Mouse (Mus musculus): Measurements from ENCODE around the gene Trpc1. TPM values are rescaled to one million over a fixed set of nuclear protein-coding genes. Genes with fewer than 3 reads are reported as not detected.

The Trpc1 gene
- total RNA-seq, 1 experiment: 2.5 TPM

- no peak for DNase-seq (ENCODE audit: low read depth, low spot score)
Observed at GRCm38 (mm10) chr9:95676021-95676420, 74.2 kb downstream of the Trpc1 start.

DNA sequence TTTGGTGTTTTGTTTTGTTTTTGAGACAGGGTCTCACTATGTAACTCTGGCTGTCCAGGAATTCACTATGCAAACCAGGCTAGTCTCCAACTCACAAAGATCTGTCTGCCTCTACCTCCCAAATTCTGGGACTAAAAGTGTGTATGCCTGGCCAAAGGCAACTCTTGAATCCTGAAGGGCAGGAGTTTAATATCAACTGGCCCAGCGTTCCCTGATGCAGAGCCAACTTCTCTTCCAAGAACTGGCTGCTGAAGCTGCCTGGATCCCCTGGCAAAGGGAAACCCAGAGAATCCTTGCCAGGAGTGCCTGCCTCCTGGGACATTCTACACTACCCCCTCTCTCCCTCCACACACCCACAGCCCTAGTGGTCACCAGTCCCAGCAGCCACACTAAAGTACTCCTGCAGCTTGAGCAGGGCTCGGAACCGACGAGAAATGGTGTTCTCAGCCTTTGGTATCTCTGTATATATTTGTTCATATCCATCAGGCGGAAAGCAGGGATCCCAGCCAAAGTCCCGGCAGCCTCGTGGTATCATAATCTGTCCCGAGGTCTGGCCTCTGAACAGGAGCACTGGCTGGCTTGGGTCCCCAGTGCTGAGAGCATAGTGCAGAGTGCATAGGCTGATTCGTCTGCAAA lies 75.0 kb downstream of the Trpc1 start:
- H3K9me3 ChIP-seq (ENCODE audit: control insufficient read depth, insufficient read depth, low read depth, low read length): 0 out of 2 replicates have a peak, but pooled peaks cover 2% of the 10 kb centered on the region
- no peak overlapping the region for H3K9ac ChIP-seq (ENCODE audit: insufficient read depth, low read depth, low read length, poor library complexity, severe bottlenecking)
- TF ChIP-seq ZC3H11A (IDR thresholded peaks at IDR 0.05; ENCODE audit: borderline replicate concordance, low read depth, low read length) (no peak), MAFK (IDR thresholded peaks at IDR 0.05; ENCODE audit: insufficient read depth, low read depth, low read length) (no peak), HCFC1 (IDR thresholded peaks at IDR 0.05; ENCODE audit: borderline replicate concordance, insufficient read depth, low read length) (no peak), CHD2 (IDR thresholded peaks at IDR 0.05; ENCODE audit: low read depth, low read length) (no peak)
- no peak for DNase-seq (ENCODE audit: low read depth, low spot score)
- peaks cover 11% of the 10 kb centered on the region; the same call in 1 of the 2 replicates for H3K36me3 ChIP-seq (ENCODE audit: control insufficient read depth, insufficient read depth, low read length, poor library complexity, severe bottlenecking)
- in situ Hi-C loops (cut with MboI; ENCODE audit: low sequenced_read_pairs in 2 of 2, unreplicated experiment in 2 of 2): no loop called here
- H3K4me1 ChIP-seq (ENCODE audit: control insufficient read depth in 2 of 2, insufficient read depth in 2 of 2, low read length in 2 of 2, poor library complexity in 1 of 2): no peaks in the 10 kb centered on the region
- H3K4me3 ChIP-seq (ENCODE audit: insufficient read depth in 1 of 2, low read depth in 1 of 2, low read length in 2 of 2, poor library complexity in 1 of 2, severe bottlenecking in 1 of 2): no peak overlapping the region
- peak overlapping the region; percentile 89; the same call in 1 of the 2 replicates for H3K27ac ChIP-seq (ENCODE audit: insufficient read depth, low read depth, low read length, poor library complexity, severe bottlenecking)

More at GRCm38 (mm10) chr9:95676021-95676420, 74.2 kb downstream of the Trpc1 start:
- in situ Hi-C loops (cut with MboI; ENCODE audit: low sequenced_read_pairs in 2 of 2, unreplicated experiment in 2 of 2): no loop called here
- H3K27ac ChIP-seq (ENCODE audit: insufficient read depth, low read depth, low read length, poor library complexity, severe bottlenecking): peak overlapping the region; percentile 89
- no peak for TF ChIP-seq HCFC1 (IDR thresholded peaks at IDR 0.05; ENCODE audit: borderline replicate concordance, insufficient read depth, low read length)
- no peak for TF ChIP-seq ZNF384 (IDR thresholded peaks at IDR 0.05; ENCODE audit: low read depth, low read length)
- TF ChIP-seq MAFK (IDR thresholded peaks at IDR 0.05; ENCODE audit: insufficient read depth, low read depth, low read length): no peak
- no peak for TF ChIP-seq ZC3H11A (IDR thresholded peaks at IDR 0.05; ENCODE audit: borderline replicate concordance, low read depth, low read length)
- no peak for TF ChIP-seq CHD2 (IDR thresholded peaks at IDR 0.05; ENCODE audit: low read depth, low read length)
- H3K36me3 ChIP-seq (ENCODE audit: control insufficient read depth, insufficient read depth, low read length, poor library complexity, severe bottlenecking): peaks cover 11% of the 10 kb centered on the region; the same call in 1 of the 2 replicates
- H3K9me3 ChIP-seq (ENCODE audit: control insufficient read depth, insufficient read depth, low read depth, low read length): 0 out of 2 replicates have a peak, but pooled peaks cover 2% of the 10 kb centered on the region
- no peak overlapping the region for H3K4me3 ChIP-seq (ENCODE audit: insufficient read depth in 1 of 2, low read depth in 1 of 2, low read length in 2 of 2, poor library complexity in 1 of 2, severe bottlenecking in 1 of 2)
- H3K4me1 ChIP-seq (ENCODE audit: control insufficient read depth in 2 of 2, insufficient read depth in 2 of 2, low read length in 2 of 2, poor library complexity in 1 of 2): no peaks in the 10 kb centered on the region
- no peak overlapping the region for H3K9ac ChIP-seq (ENCODE audit: insufficient read depth, low read depth, low read length, poor library complexity, severe bottlenecking)

GRCm38 (mm10) chr9:95672760-95673159 lies 77.4 kb downstream of the Trpc1 start:
- H3K4me1 ChIP-seq (ENCODE audit: control insufficient read depth in 2 of 2, insufficient read depth in 2 of 2, low read length in 2 of 2, poor library complexity in 1 of 2): peaks cover 0 to 4% of the 10 kb centered on the region in 2 experiments; a peak in 1 of 4 replicates
- 0 out of 2 replicates have a peak, but pooled peaks cover 2% of the 10 kb centered on the region for H3K9me3 ChIP-seq (ENCODE audit: control insufficient read depth, insufficient read depth, low read depth, low read length)
- H3K4me3 ChIP-seq (ENCODE audit: insufficient read depth in 1 of 2, low read depth in 1 of 2, low read length in 2 of 2, poor library complexity in 1 of 2, severe bottlenecking in 1 of 2): no peak overlapping the region
- in situ Hi-C loops (cut with MboI; ENCODE audit: low sequenced_read_pairs in 2 of 2, unreplicated experiment in 2 of 2): no loop called here
- TF ChIP-seq MAFK (IDR thresholded peaks at IDR 0.05; ENCODE audit: insufficient read depth, low read depth, low read length): no peak
- no peak for TF ChIP-seq CHD2 (IDR thresholded peaks at IDR 0.05; ENCODE audit: low read depth, low read length)
- TF ChIP-seq ZC3H11A (IDR thresholded peaks at IDR 0.05; ENCODE audit: borderline replicate concordance, low read depth, low read length): no peak
- TF ChIP-seq ZNF384 (IDR thresholded peaks at IDR 0.05; ENCODE audit: low read depth, low read length): no peak
- no peak for TF ChIP-seq HCFC1 (IDR thresholded peaks at IDR 0.05; ENCODE audit: borderline replicate concordance, insufficient read depth, low read length)
- H3K9ac ChIP-seq (ENCODE audit: insufficient read depth, low read depth, low read length, poor library complexity, severe bottlenecking): no peak overlapping the region
- peaks cover 11% of the 10 kb centered on the region; the same call in 1 of the 2 replicates for H3K36me3 ChIP-seq (ENCODE audit: control insufficient read depth, insufficient read depth, low read length, poor library complexity, severe bottlenecking)
- DNase-seq (ENCODE audit: low read depth, low spot score): peak; percentile 43
- no peak overlapping the region for H3K27ac ChIP-seq (ENCODE audit: insufficient read depth, low read depth, low read length, poor library complexity, severe bottlenecking)

DNA sequence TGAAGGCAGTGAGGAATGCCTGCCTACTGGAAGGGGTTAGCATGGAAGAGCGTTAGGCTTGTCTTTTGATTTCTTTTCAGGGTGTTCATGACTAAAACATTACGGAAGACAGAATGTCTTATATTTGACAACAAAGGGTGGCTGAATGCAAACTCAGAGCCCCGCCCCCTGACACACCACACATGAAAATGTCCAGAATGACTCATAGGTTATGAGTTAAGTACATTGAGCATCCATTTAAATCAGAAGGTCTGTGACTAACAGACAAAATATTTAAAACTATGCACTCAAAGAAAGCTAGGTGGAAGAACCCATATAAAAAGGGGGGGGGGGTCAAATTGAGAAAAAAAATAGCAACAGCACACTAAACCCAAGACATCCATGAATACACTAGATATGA lies 77.8 kb downstream of the Trpc1 start:
- Histone ChIP-seq H3K4me1 (ENCODE audit: control insufficient read depth in 2 of 2, insufficient read depth in 2 of 2, low read length in 2 of 2, poor library complexity in 1 of 2) (peaks cover 0 to 5% of the 10 kb centered on the region in 2 experiments; a peak in 1 of 4 replicates), H3K4me3 (ENCODE audit: insufficient read depth in 1 of 2, low read depth in 1 of 2, low read length in 2 of 2, poor library complexity in 1 of 2, severe bottlenecking in 1 of 2) (no peak overlapping the region), H3K9me3 (ENCODE audit: control insufficient read depth, insufficient read depth, low read depth, low read length) (0 out of 2 replicates have a peak, but pooled peaks cover under 1% of the 10 kb centered on the region), H3K9ac (ENCODE audit: insufficient read depth, low read depth, low read length, poor library complexity, severe bottlenecking) (no peak overlapping the region), H3K27ac (ENCODE audit: insufficient read depth, low read depth, low read length, poor library complexity, severe bottlenecking) (no peak overlapping the region), H3K36me3 (ENCODE audit: control insufficient read depth, insufficient read depth, low read length, poor library complexity, severe bottlenecking) (peaks cover 11% of the 10 kb centered on the region; the same call in 1 of the 2 replicates)
- no peak for DNase-seq (ENCODE audit: low read depth, low spot score)
- in situ Hi-C loops (cut with MboI; ENCODE audit: low sequenced_read_pairs in 2 of 2, unreplicated experiment in 2 of 2): no loop called here
- TF ChIP-seq HCFC1 (IDR thresholded peaks at IDR 0.05; ENCODE audit: borderline replicate concordance, insufficient read depth, low read length) (no peak), MAFK (IDR thresholded peaks at IDR 0.05; ENCODE audit: insufficient read depth, low read depth, low read length) (no peak), ZNF384 (IDR thresholded peaks at IDR 0.05; ENCODE audit: low read depth, low read length) (no peak), ZC3H11A (IDR thresholded peaks at IDR 0.05; ENCODE audit: borderline replicate concordance, low read depth, low read length) (no peak), CHD2 (IDR thresholded peaks at IDR 0.05; ENCODE audit: low read depth, low read length) (no peak)

Data from ES-E14 (cell line).